Comparison of ENCODE assay signal across 23 mouse cellular contexts in genomic region chr6:141208283-141208872, GRCm38 (mm10). TPM values are rescaled to one million over a fixed set of nuclear protein-coding genes. Genes with fewer than 3 reads are reported as not detected.
A peak's percentile ranks its signal among the peaks of the same experiment; 100 is the strongest.
DNase-seq lines count a peak whose midpoint lies in the region; ATAC-seq and TF ChIP-seq lines count a peak whose summit lies in the region.
"Had no signal": no experiment of that assay in that cellular context is flagged by ENCODE, and none has a peak within 500 bp of the region (broad histone marks: within the 10 kb centered on the region; RNA-seq: fewer than 3 reads in every experiment).

No protein-coding gene starts in this region.

- no peaks in the 10 kb centered on the region for H3K36me3 ChIP-seq in kidney, postnatal 0 days (ENCODE audit: insufficient read depth, low read length)
- no peaks in the 10 kb centered on the region for H3K36me3 ChIP-seq in lung, embryonic 15.5 days
- H3K36me3 ChIP-seq in lung, postnatal 0 days (ENCODE audit: insufficient read depth, low read length): no peaks in the 10 kb centered on the region
- H3K36me3 ChIP-seq: embryonic facial prominence, embryonic 13.5 days; embryonic facial prominence, embryonic 15.5 days; forebrain, embryonic 10.5 days; forebrain, embryonic 12.5 days had no signal

- no peak overlapping the region for H3K4me2 ChIP-seq in kidney, postnatal 0 days (ENCODE audit: low read length)
- H3K4me2 ChIP-seq in lung, embryonic 15.5 days: no peak overlapping the region
- H3K4me2 ChIP-seq in lung, postnatal 0 days (replicated peaks; ENCODE audit: low read depth, low read length): no peak overlapping the region
- H3K4me2 ChIP-seq: embryonic facial prominence, embryonic 13.5 days; embryonic facial prominence, embryonic 15.5 days; forebrain, embryonic 12.5 days had no signal

- WGBS in kidney, postnatal 0 days: 62% methylated on average over 1 of the region's 1 CpGs
- 17% methylated on average over 1 of the region's 1 CpGs for WGBS in lung, embryonic 15.5 days
- WGBS in lung, postnatal 0 days: 30% methylated on average over 1 of the region's 1 CpGs

- no peak for TF ChIP-seq EP300 in lung, postnatal 0 days (IDR thresholded peaks at IDR 0.05)

- no peak overlapping the region for H3K4me3 ChIP-seq in kidney, postnatal 0 days (replicated peaks; ENCODE audit: low read depth, low read length)
- no peak overlapping the region for H3K4me3 ChIP-seq in lung, embryonic 15.5 days
- H3K4me3 ChIP-seq in lung, postnatal 0 days (ENCODE audit: low read depth, low read length): no peak overlapping the region
- H3K4me3 ChIP-seq: embryonic facial prominence, embryonic 13.5 days; embryonic facial prominence, embryonic 15.5 days; erythroblast, embryonic 14.5 days; forebrain, embryonic 10.5 days; forebrain, embryonic 12.5 days had no signal

- no peak for ATAC-seq in kidney, postnatal 0 days (replicated peaks; ENCODE audit: low FRiP score, low read depth)
- ATAC-seq in lung, embryonic 15.5 days (ENCODE audit: borderline replicate concordance, extremely low read depth, low FRiP score, low TSS enrichment): peak; percentile 65; the same call in 1 of the 2 replicates
- 0 out of 2 replicates have a peak, but pooled peaks have one; percentile 30 for ATAC-seq in lung, postnatal 0 days
- ATAC-seq: forebrain, embryonic 14.5 days had no signal

- no peaks in the 10 kb centered on the region for H3K9me3 ChIP-seq in kidney, postnatal 0 days (replicated peaks; ENCODE audit: low read length)
- no peaks in the 10 kb centered on the region for H3K9me3 ChIP-seq in lung, embryonic 15.5 days
- no peaks in the 10 kb centered on the region for H3K9me3 ChIP-seq in lung, postnatal 0 days (ENCODE audit: low read length)
- H3K9me3 ChIP-seq: embryonic facial prominence, embryonic 13.5 days; embryonic facial prominence, embryonic 15.5 days; forebrain, embryonic 10.5 days; forebrain, embryonic 12.5 days had no signal

- DNase-seq in kidney, postnatal 0 days (ENCODE audit: low spot score): peak; percentile 20
- no peak for DNase-seq in kidney, postnatal 14 days
- DNase-seq in lung, postnatal 4 days: no peak
- DNase-seq in lung, postnatal 0 days (ENCODE audit: low spot score): peak; percentile 36
- no peak for DNase-seq in lung, postnatal 36 days
- DNase-seq: adrenal gland, adult 2 months; adrenal gland, postnatal 10 days; adrenal gland, postnatal 25 days; cerebellum, adult 11 months; cerebellum, adult 18-20 months; cerebellum, adult 8-10 months; cerebellum, adult 9-11 months; cerebellum, postnatal 14 days; cerebellum, postnatal 36 days; embryo, embryonic 11 days had no signal

- H3K4me1 ChIP-seq in kidney, postnatal 0 days (replicated peaks; ENCODE audit: insufficient read depth, low read length): no peaks in the 10 kb centered on the region
- 0 out of 2 replicates have a peak, but pooled peaks cover 3% of the 10 kb centered on the region for H3K4me1 ChIP-seq in lung, embryonic 15.5 days
- H3K4me1 ChIP-seq in lung, postnatal 0 days (ENCODE audit: insufficient read depth, low read depth, low read length): no peaks in the 10 kb centered on the region
- H3K4me1 ChIP-seq: embryonic facial prominence, embryonic 13.5 days; embryonic facial prominence, embryonic 15.5 days; forebrain, embryonic 10.5 days; forebrain, embryonic 12.5 days had no signal

- H3K9ac ChIP-seq in kidney, postnatal 0 days (ENCODE audit: low read depth, low read length): no peak overlapping the region
- H3K9ac ChIP-seq in lung, embryonic 15.5 days: no peak overlapping the region
- no peak overlapping the region for H3K9ac ChIP-seq in lung, postnatal 0 days (replicated peaks; ENCODE audit: low read depth)
- H3K9ac ChIP-seq: embryonic facial prominence, embryonic 13.5 days; embryonic facial prominence, embryonic 15.5 days; forebrain, embryonic 12.5 days had no signal

- no peak for TF ChIP-seq CTCF in kidney, postnatal 0 days (IDR thresholded peaks at IDR 0.05; ENCODE audit: low read depth)
- TF ChIP-seq CTCF in lung, postnatal 0 days (IDR thresholded peaks at IDR 0.05): 0 out of 2 replicates have a peak, but pooled peaks have one; percentile 6

- no peak overlapping the region for H3K27ac ChIP-seq in kidney, postnatal 0 days
- no peak overlapping the region for H3K27ac ChIP-seq in lung, embryonic 15.5 days
- H3K27ac ChIP-seq in lung, postnatal 0 days (ENCODE audit: low read length): no peak overlapping the region
- H3K27ac ChIP-seq: embryonic facial prominence, embryonic 13.5 days; embryonic facial prominence, embryonic 15.5 days; forebrain, embryonic 10.5 days; forebrain, embryonic 12.5 days had no signal

- H3K27me3 ChIP-seq in kidney, postnatal 0 days (ENCODE audit: insufficient read depth, low read length): no peaks in the 10 kb centered on the region
- H3K27me3 ChIP-seq in lung, embryonic 15.5 days: no peaks in the 10 kb centered on the region
- no peaks in the 10 kb centered on the region for H3K27me3 ChIP-seq in lung, postnatal 0 days (replicated peaks; ENCODE audit: insufficient read depth, low read length)
- H3K27me3 ChIP-seq: embryonic facial prominence, embryonic 13.5 days; embryonic facial prominence, embryonic 15.5 days; forebrain, embryonic 12.5 days had no signal

RNA-seq across cellular contexts. Expression of gene Pde3a, which starts 40.7 kb away (rescaled TPM):
- polyA plus RNA-seq in kidney, postnatal 0 days (2015; fragmentation: Nextera tagmentation; extraction: Ambion mirVana): 9.9 and 10.3 TPM in 2 replicates
- 4.6 and 5.0 TPM in 2 replicates for polyA plus RNA-seq in lung, embryonic 15.5 days (2015; fragmentation: Nextera tagmentation; extraction: Ambion mirVana)
- polyA plus RNA-seq in lung, postnatal 0 days (2015; fragmentation: Nextera tagmentation; extraction: Ambion mirVana): 10.1 and 12.1 TPM in 2 replicates
- polyA plus RNA-seq: C2C12; erythroblast, embryonic 14.5 days had no signal

Comparison
In these comparisons a context has a peak if more than half of its experiments do, and no peak if none do; other contexts are left out.
1. DNase-seq: peak in kidney, postnatal 0 days (single experiment) and lung, postnatal 0 days (single experiment); none in kidney, postnatal 14 days (single experiment), lung, postnatal 4 days (0 of 2) and lung, postnatal 36 days (single experiment).